Mouse (Mus musculus): ENCODE measurements around the gene Tmem223. TPM values are rescaled to one million over a fixed set of nuclear protein-coding genes. Genes with fewer than 3 reads are reported as not detected.

Tmem223 gene
- polyA plus RNA-seq (2014; fragmentation: Illumina TruSeq; extraction: RNeasy Lipid Tissue Mini Kit (QIAGEN cat#74804); ENCODE audit: low read depth, low replicate concordance): 17.2 TPM

GRCm38 (mm10) chr19:8770567-8771270 lies at the start of gene Tmem223:
Tmem223 (plus strand) TSS chr19:8770996.

GRCm38 (mm10) chr19:8722907-8723573 lies 47.8 kb upstream of the Tmem223 start, which contains the start of gene Slc3a2:
Slc3a2 (minus strand) TSS chr19:8723369.

GRCm38 (mm10) chr19:8735389-8736159 lies 35.2 kb upstream of the Tmem223 start, which contains the start of gene Wdr74:
Wdr74 (plus strand) TSS chr19:8735827.

GRCm38 (mm10) chr19:8740603-8741002 lies 30.2 kb upstream of the Tmem223 start, which contains the start of gene 1700092M07Rik:
1700092M07Rik (plus strand) TSS chr19:8740718.

GRCm38 (mm10) chr19:8741243-8741869 lies 29.4 kb upstream of the Tmem223 start, which contains the start of gene Stx5a:
Stx5a (plus strand) TSS chr19:8741413.

GRCm38 (mm10) chr19:8756635-8757387 lies 14.0 kb upstream of the Tmem223 start, which contains the start of gene Nxf1:
Nxf1 (plus strand) TSS chr19:8757073.

GRCm38 (mm10) chr19:8774086-8774835 lies 3.5 kb downstream of the Tmem223 start, which contains the start of gene Tmem179b:
Tmem179b (minus strand) TSS chr19:8774467.

GRCm38 (mm10) chr19:8786008-8786781 lies 15.4 kb downstream of the Tmem223 start, which contains the start of gene Taf6l:
Taf6l (minus strand) TSS chr19:8786417.

GRCm38 (mm10) chr19:8798264-8798946 lies 27.6 kb downstream of the Tmem223 start, which contains the start of gene Polr2g:
Polr2g (minus strand) TSS chr19:8798577.

GRCm38 (mm10) chr19:8802130-8802821 lies 31.5 kb downstream of the Tmem223 start, which contains the start of gene Zbtb3:
Zbtb3 (plus strand) TSS chr19:8802555.

GRCm38 (mm10) chr19:8818801-8819595 lies 48.2 kb downstream of the Tmem223 start, which contains the start of gene Ttc9c:
Ttc9c (minus strand) TSS chr19:8819333.

GRCm38 (mm10) chr19:8819596-8820423 lies 49.0 kb downstream of the Tmem223 start, which contains the start of gene Hnrnpul2:
Hnrnpul2 (plus strand) TSS chr19:8820010.

Measured in sigmoid colon, adult 10 weeks (tissue).